Mouse (Mus musculus) G1E (cell line): ENCODE results near the gene Myo3b.

Experiments
- CTCF ChIP-seq: IDR thresholded peaks from 2 replicates; pipeline ENCODE4 v1.5.1; 2012; ENCODE audit warnings: low read depth, low read length, inconsistent platforms, mixed read lengths
- POLR2AphosphoS5 ChIP-seq: IDR thresholded peaks from 2 replicates; pipeline ENCODE4 v1.6.1; 2012; ENCODE audit warnings: low read depth, low read length, inconsistent platforms; ENCODE audit not compliant: insufficient replicate concordance

DNA sequence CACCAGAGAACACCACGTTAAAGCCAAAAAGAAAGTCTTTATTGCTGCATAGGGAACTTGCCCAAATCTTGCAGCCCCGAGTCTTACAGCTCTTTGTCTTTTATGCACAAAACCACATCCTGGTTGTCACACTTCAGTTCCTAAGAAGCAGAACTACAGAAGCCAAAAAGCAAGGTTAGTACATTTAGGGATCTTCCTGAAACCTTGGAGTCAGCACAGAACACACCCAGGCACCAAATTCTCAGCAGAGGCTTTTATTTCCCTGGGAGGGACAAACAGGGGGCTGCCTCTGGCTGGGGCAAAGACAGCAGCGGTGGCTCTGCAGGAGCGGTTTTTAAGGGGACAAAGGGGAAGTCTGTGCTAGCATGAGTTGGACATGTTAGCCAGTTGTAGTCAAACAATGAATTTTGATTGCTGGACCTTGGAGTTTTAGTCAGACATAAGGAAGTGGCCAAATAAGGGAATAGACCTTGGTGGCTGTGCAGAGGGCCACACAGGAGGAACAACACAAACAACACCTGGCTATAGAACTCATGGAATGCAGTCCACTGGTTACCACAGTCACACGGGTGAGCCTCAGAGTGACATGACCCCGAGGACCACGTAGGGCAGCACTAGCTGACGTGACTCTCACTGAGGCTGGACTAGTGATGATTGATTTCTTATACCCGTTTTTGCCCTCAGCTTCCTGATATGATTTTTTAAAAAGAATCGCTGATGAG is 53.0 kb downstream of the Myo3b start:
- TF ChIP-seq CTCF, result no peak
- no peak for TF ChIP-seq POLR2AphosphoS5
